Mouse (Mus musculus) urinary bladder, adult 2 months (tissue): ENCODE results near the gene Trpc2. TPM values are rescaled to one million over a fixed set of nuclear protein-coding genes. Genes with fewer than 3 reads are reported as not detected.
"Not testable (repeated sequence)": the region's sequence is repeated elsewhere in the genome, so short reads cannot be mapped to it uniquely, and the experiment has no call there.

Experiments used
- DNase-seq: peaks from one replicate; pipeline ENCODE4 v3.0.0; 2022; ENCODE audit warnings: low spot score
- polyA plus RNA-seq: library from polyadenylated mRNA; depleted of rRNA; stranded (reverse); fragments of >200 nt; gene quantifications from 2 replicates; pipeline ENCODE4 v1.2.3, GENCODE M21; 2012; rRNA removed

Gene Trpc2
- polyA plus RNA-seq: 0.92 TPM in 1 of 2 replicates, not detected in the other

- no peak for DNase-seq
Measured at GRCm38 (mm10) chr7:102082816-102083215, at the start of gene Trpc2. TSS of gene Trpc2 (plus strand) at chr7:102083116.

- no peak for DNase-seq
Measured at GRCm38 (mm10) chr7:102034904-102035303, 48.0 kb upstream of the Trpc2 start.

GRCm38 (mm10) chr7:102035534-102035933, 47.4 kb upstream of the Trpc2 start:
- no peak for DNase-seq

- DNase-seq: no peak
Measured at GRCm38 (mm10) chr7:102037318-102037717, 45.6 kb upstream of the Trpc2 start.

GRCm38 (mm10) chr7:102042314-102042713, 40.6 kb upstream of the Trpc2 start:
- no peak for DNase-seq

- DNase-seq: not testable (repeated sequence)
Measured at GRCm38 (mm10) chr7:102048524-102048923, 34.4 kb upstream of the Trpc2 start.

- DNase-seq: no peak
Measured at GRCm38 (mm10) chr7:102061353-102061752, 21.6 kb upstream of the Trpc2 start.

GRCm38 (mm10) chr7:102062203-102062602, 20.7 kb upstream of the Trpc2 start:
- no peak for DNase-seq

- no peak for DNase-seq
Measured at GRCm38 (mm10) chr7:102063891-102064290, 19.0 kb upstream of the Trpc2 start.

GRCm38 (mm10) chr7:102064655-102065045, 18.3 kb upstream of the Trpc2 start:
- no peak for DNase-seq

GRCm38 (mm10) chr7:102065046-102065891, 17.6 kb upstream of the Trpc2 start, which contains the start of the genes Rnf121, Xndc1 and Xntrpc:
TSS of gene Rnf121 (minus strand) at chr7:102065469.
TSS of gene Xndc1 (plus strand) at chr7:102065511.
TSS of gene Xntrpc (plus strand) at chr7:102065713.
- DNase-seq: peak; percentile 90

GRCm38 (mm10) chr7:102066363-102066762, 16.6 kb upstream of the Trpc2 start:
- DNase-seq: no peak

- DNase-seq: no peak
Measured at GRCm38 (mm10) chr7:102076714-102077296, 6.1 kb upstream of the Trpc2 start.

GRCm38 (mm10) chr7:102078517-102078916, 4.4 kb upstream of the Trpc2 start:
- DNase-seq: no peak

- DNase-seq: no peak
Measured at GRCm38 (mm10) chr7:102080311-102080710, 2.6 kb upstream of the Trpc2 start.

- DNase-seq: no peak
Measured at GRCm38 (mm10) chr7:102081784-102082183, 1.1 kb upstream of the Trpc2 start.

- no peak for DNase-seq
Measured at GRCm38 (mm10) chr7:102084041-102084696, 1.3 kb downstream of the Trpc2 start.

- DNase-seq: no peak
Measured at GRCm38 (mm10) chr7:102087336-102087735, 4.4 kb downstream of the Trpc2 start.

GRCm38 (mm10) chr7:102099760-102100661, 17.1 kb downstream of the Trpc2 start:
- DNase-seq: no peak

GRCm38 (mm10) chr7:102100868-102101267, 18.0 kb downstream of the Trpc2 start:
- no peak for DNase-seq

GRCm38 (mm10) chr7:102101487-102101886, 18.6 kb downstream of the Trpc2 start, which contains the start of gene Art1:
TSS of gene Art1 (plus strand) at chr7:102101743.
- no peak for DNase-seq
